Mouse (Mus musculus) limb, embryonic 14.5 days (tissue): ENCODE measurements around the gene Mef2b. TPM values are rescaled to one million over a fixed set of nuclear protein-coding genes. Genes with fewer than 3 reads are reported as not detected.
"Not testable (repeated sequence)": the region's sequence is repeated elsewhere in the genome, so short reads cannot be mapped to it uniquely, and the experiment has no call there.

Experiments used
- ATAC-seq: fragments of 200-750 bp; cut with Nextera tagmentation; 2 replicates; pipeline ENCODE4 v1.8.0; 2017; ENCODE audit warnings: low read depth, moderate number of reproducible peaks, moderate TSS enrichment; ENCODE audit not compliant: low FRiP score
- DNase-seq: peaks from one replicate; pipeline ENCODE4 v3.0.0-alpha.2; 2015; ENCODE audit warnings: low spot score
- H3K27ac ChIP-seq: fragments of 300-500 bp; sonication (generic); replicated peaks from 2 replicates; pipeline ENCODE4 v1.5.1; 2014; ENCODE audit warnings: low read depth, mild to moderate bottlenecking, low read length, moderate library complexity, mixed read lengths
- H3K27me3 ChIP-seq: fragments of 300-500 bp; sonication (generic); 2 replicates; pipeline ENCODE4 v1.6.1; 2014; ENCODE audit warnings: low read length, mixed read lengths; ENCODE audit not compliant: control insufficient read depth, insufficient read depth
- H3K36me3 ChIP-seq: fragments of 300-500 bp; sonication (generic); 2 replicates; pipeline ENCODE4 v1.6.1; 2014; ENCODE audit warnings: mild to moderate bottlenecking, low read length, moderate library complexity, mixed read lengths; ENCODE audit not compliant: control insufficient read depth, insufficient read depth
- H3K4me1 ChIP-seq: fragments of 300-500 bp; sonication (generic); 2 replicates; pipeline ENCODE4 v1.6.1; 2014; ENCODE audit warnings: antibody characterized with exemption, low read length, mixed read lengths; ENCODE audit not compliant: control insufficient read depth, insufficient read depth
- H3K4me2 ChIP-seq: fragments of 300-500 bp; sonication (generic); replicated peaks from 2 replicates; pipeline ENCODE4 v1.6.1; 2014; ENCODE audit warnings: low read depth, mild to moderate bottlenecking, low read length, moderate library complexity; ENCODE audit not compliant: severe bottlenecking
- H3K4me3 ChIP-seq: fragments of 300-500 bp; sonication (generic); replicated peaks from 2 replicates; pipeline ENCODE4 v1.5.1; 2014; ENCODE audit warnings: low read length
- H3K9ac ChIP-seq: fragments of 300-500 bp; sonication (generic); 2 replicates; pipeline ENCODE4 v1.6.1; 2014; ENCODE audit warnings: mild to moderate bottlenecking, low read depth, low read length, moderate library complexity; ENCODE audit not compliant: severe bottlenecking
- H3K9me3 ChIP-seq: fragments of 300-500 bp; sonication (generic); 2 replicates; pipeline ENCODE4 v1.6.1; 2016; ENCODE audit warnings: low read length; ENCODE audit not compliant: control insufficient read depth
- POLR2A ChIP-seq: fragments of 200-500 bp; IDR thresholded peaks from 2 replicates; pipeline ENCODE4 v1.8.0; 2012; ENCODE audit warnings: inconsistent platforms, mild to moderate bottlenecking, moderate library complexity, borderline replicate concordance; ENCODE audit not compliant: insufficient read depth, insufficient read length; ENCODE audit errors: extremely low read depth
- WGBS: fragments of 180-500 bp; shearing (Covaris S2); extraction: QIAGEN DNeasy Blood & Tissue Kit; methylation state at CpG from one replicate; pipeline ENCODE4 v1.1.7; 2014; 5-methylcytosine and 5-hydroxymethylcytosine counted together
- microRNA-seq: library from miRNA; unstranded; fragments of <30 nt; microRNA quantifications from one replicate; pipeline ENCODE4, GENCODE M21; 2016
- polyA plus RNA-seq, 2 experiments: library from polyadenylated mRNA; depleted of rRNA in 1 of 2; stranded (reverse) in 1 of 2; unstranded in 1 of 2; fragments of >200 nt; fragmentation: Nextera tagmentation in 1 of 2; extraction: Ambion mirVana in 1 of 2; gene quantifications; 2 replicates each; pipeline versions ENCODE4 v1.2.1 to v1.2.3; 2012 to 2014

Mef2b gene
- polyA plus RNA-seq, 2 experiments: 0.67 TPM; not detected in 1

DNA sequence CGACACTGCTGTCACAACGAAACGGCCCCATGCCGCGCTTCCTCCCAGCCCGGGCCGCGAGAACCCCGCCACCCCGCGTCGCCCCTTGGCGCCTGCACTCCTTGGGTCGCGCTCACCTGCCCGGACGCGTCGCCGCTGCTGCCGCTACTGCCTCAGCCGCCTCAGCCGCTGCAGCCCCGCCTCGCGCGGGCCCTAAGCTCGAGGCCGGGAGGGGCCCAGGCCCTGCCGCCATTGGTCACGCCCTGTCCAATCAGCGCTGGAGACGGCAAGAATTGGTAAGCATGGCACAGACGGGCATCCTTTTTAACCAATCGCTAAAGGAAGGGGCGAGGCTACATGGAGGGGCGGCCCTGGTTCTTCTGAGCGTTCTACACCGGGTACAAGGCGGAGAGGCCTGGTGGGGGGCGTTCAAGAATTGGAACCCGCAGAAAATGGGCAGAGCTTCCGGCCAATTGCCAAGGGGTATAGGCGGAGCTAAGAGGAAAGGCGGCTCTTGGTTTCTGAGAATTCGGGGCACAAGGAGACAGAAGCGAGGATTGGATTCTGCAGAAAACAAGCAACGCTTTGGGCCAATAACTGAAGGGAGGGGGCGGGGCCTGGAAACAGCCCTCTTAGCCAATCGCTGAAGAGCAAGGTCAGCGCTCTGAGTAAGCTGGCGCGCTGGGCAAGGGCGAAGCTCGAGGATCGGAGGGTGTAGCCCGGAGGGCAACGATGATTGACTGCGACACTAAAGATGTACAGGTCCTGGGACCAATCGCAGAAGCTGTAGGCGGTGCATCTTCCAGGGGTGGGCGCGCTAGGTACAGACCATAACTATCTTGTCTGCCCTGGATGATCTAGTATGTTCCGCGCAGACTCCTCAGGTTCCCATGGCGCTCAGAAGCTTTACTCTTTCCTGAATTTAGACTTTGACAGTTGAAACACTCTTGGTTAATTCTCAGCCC lies 72.9 kb downstream of the Mef2b start, which contains the start of gene Slc25a42:
Slc25a42 (minus strand) TSS at position 194 of the 944 bp plus-strand sequence.
- no peaks in the 10 kb centered on the region for H3K27me3 ChIP-seq
- H3K4me3 ChIP-seq: peak within 1 kb of the TSS; percentile 75
- H3K4me1 ChIP-seq: no peaks in the 10 kb centered on the region
- H3K27ac ChIP-seq: no peak within 1 kb of the TSS
- peak; percentile 97 for ATAC-seq
- TF ChIP-seq POLR2A: 0 out of 2 replicates have a peak, but pooled peaks have one; percentile 35
- no peaks in the 10 kb centered on the region for H3K36me3 ChIP-seq
- H3K9ac ChIP-seq: peak within 1 kb of the TSS; percentile 62
- WGBS: under 1% methylated on average over 64 of the region's 66 CpGs
- no peaks in the 10 kb centered on the region for H3K9me3 ChIP-seq
- peak within 1 kb of the TSS; percentile 98 for H3K4me2 ChIP-seq
- DNase-seq: peak; percentile 99

DNA sequence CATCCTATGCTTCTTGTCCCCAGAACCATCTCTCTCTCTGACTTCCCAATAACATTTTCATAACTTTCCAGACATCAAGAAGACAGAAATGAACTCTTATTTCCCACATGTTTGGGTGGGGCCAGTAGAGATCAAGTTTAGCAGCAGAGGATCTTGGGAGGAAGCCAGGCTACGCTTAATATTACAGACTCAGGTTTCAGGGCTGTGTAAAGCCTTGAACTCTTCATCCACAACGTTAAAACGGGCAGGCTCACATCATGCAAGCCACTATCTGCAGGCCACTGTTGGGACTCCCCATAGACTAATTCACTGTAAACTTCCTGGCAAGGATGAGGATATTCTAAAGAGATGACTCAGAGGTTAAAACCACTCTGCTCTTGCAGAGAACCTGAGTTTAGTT lies 74.9 kb downstream of the Mef2b start:
- no peak for DNase-seq
- H3K36me3 ChIP-seq: no peaks in the 10 kb centered on the region
- H3K9ac ChIP-seq: no peak overlapping the region
- no peaks in the 10 kb centered on the region for H3K4me1 ChIP-seq
- H3K4me2 ChIP-seq: no peak overlapping the region
- H3K9me3 ChIP-seq: no peaks in the 10 kb centered on the region
- ATAC-seq: no peak
- H3K4me3 ChIP-seq: no peak overlapping the region
- no peak overlapping the region for H3K27ac ChIP-seq
- no peaks in the 10 kb centered on the region for H3K27me3 ChIP-seq
- WGBS: 66% methylated on average over 3 of the region's 3 CpGs
- no peak for TF ChIP-seq POLR2A

GRCm38 (mm10) chr8:70215092-70215491 lies 75.6 kb downstream of the Mef2b start:
- Histone ChIP-seq H3K27ac (no peak overlapping the region), H3K4me2 (no peak overlapping the region), H3K36me3 (no peaks in the 10 kb centered on the region), H3K27me3 (no peaks in the 10 kb centered on the region), H3K4me3 (no peak overlapping the region), H3K4me1 (no peaks in the 10 kb centered on the region), H3K9me3 (no peaks in the 10 kb centered on the region), H3K9ac (no peak overlapping the region)
- no peak for TF ChIP-seq POLR2A
- ATAC-seq (no peak), DNase-seq (no peak)
- WGBS: 73% methylated on average over 5 of the region's 5 CpGs

DNA sequence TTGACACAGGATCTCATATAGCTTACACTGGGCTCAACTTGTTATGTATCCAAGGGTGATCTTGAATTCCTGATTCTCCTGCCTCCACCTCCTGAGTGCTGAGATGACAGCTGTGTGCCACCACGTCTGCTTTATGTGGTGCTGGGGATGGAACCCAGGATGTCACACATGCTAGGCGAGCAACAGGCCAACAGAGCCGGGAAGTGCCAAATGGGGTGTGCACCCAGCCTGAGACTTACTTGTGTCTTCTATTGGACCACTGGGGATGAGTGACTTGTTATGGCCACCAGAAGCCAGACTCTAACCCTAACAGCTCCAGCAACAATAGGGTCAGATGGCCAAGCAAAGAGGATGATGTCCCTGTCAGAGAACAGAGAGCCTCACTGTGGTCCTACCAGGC lies 76.7 kb downstream of the Mef2b start:
- not testable (repeated sequence) for H3K9me3 ChIP-seq, H3K36me3 ChIP-seq, H3K9ac ChIP-seq, H3K4me1 ChIP-seq, DNase-seq, H3K4me3 ChIP-seq, H3K4me2 ChIP-seq, H3K27ac ChIP-seq, ATAC-seq, H3K27me3 ChIP-seq
- 66% methylated on average over 3 of the region's 3 CpGs for WGBS

- no peak overlapping the region for H3K27ac ChIP-seq
- DNase-seq: no peak
- no peak overlapping the region for H3K4me2 ChIP-seq
- ATAC-seq: no peak
- H3K4me3 ChIP-seq: no peak overlapping the region
- no peak for TF ChIP-seq POLR2A
- WGBS: 90% methylated on average over 1 of the region's 1 CpGs
- no peaks in the 10 kb centered on the region for H3K27me3 ChIP-seq
- H3K36me3 ChIP-seq: no peaks in the 10 kb centered on the region
- no peaks in the 10 kb centered on the region for H3K9me3 ChIP-seq
- no peak overlapping the region for H3K9ac ChIP-seq
- no peaks in the 10 kb centered on the region for H3K4me1 ChIP-seq
These were observed 77.1 kb downstream of the Mef2b start for GRCm38 (mm10) chr8:70216566-70216965.

Small RNAs within 50 kb of the gene (microRNA-seq; reads per million reads assigned to microRNA genes)
- not detected for gene Mir7066

Other genes with a start within 250 kb of the Mef2b start
- gene Tssk6, start 237.5 kb upstream of the Mef2b start, polyA plus RNA-seq (2012; rRNA removed): 0.84 and 1.2 TPM in 2 replicates
- gene Tssk6, start 237.5 kb upstream of the Mef2b start, polyA plus RNA-seq (2014; fragmentation: Nextera tagmentation; extraction: Ambion mirVana): 4.1 TPM in 2 replicates
- 85.3 and 97.4 TPM in 2 replicates for gene Ndufa13, start 237.2 kb upstream of the Mef2b start, polyA plus RNA-seq (2012; rRNA removed)
- 187 and 190 TPM in 2 replicates for gene Ndufa13, start 237.2 kb upstream of the Mef2b start, polyA plus RNA-seq (2014; fragmentation: Nextera tagmentation; extraction: Ambion mirVana)
- 5.4 and 8.6 TPM in 2 replicates for gene Yjefn3, start 237.0 kb upstream of the Mef2b start, polyA plus RNA-seq (2012; rRNA removed)
- 4.2 and 5.5 TPM in 2 replicates for gene Yjefn3, start 237.0 kb upstream of the Mef2b start, polyA plus RNA-seq (2014; fragmentation: Nextera tagmentation; extraction: Ambion mirVana)
- gene Gatad2a, start 143.3 kb upstream of the Mef2b start, polyA plus RNA-seq (2012; rRNA removed): 49.2 and 62.3 TPM in 2 replicates
- gene Gatad2a, start 143.3 kb upstream of the Mef2b start, polyA plus RNA-seq (2014; fragmentation: Nextera tagmentation; extraction: Ambion mirVana): 65.0 and 78.3 TPM in 2 replicates
- gene Mau2, start 97.0 kb upstream of the Mef2b start, polyA plus RNA-seq (2012; rRNA removed): 85.5 and 124 TPM in 2 replicates
- gene Mau2, start 97.0 kb upstream of the Mef2b start, polyA plus RNA-seq (2014; fragmentation: Nextera tagmentation; extraction: Ambion mirVana): 50.5 and 51.8 TPM in 2 replicates
- 21.3 and 25.4 TPM in 2 replicates for gene Sugp1, start 96.9 kb upstream of the Mef2b start, polyA plus RNA-seq (2012; rRNA removed)
- gene Sugp1, start 96.9 kb upstream of the Mef2b start, polyA plus RNA-seq (2014; fragmentation: Nextera tagmentation; extraction: Ambion mirVana): 32.6 and 34.4 TPM in 2 replicates
- 5.2 and 7.2 TPM in 2 replicates for gene Tm6sf2, start 66.8 kb upstream of the Mef2b start, polyA plus RNA-seq (2012; rRNA removed)
- 0.54 and 1.2 TPM in 2 replicates for gene Tm6sf2, start 66.8 kb upstream of the Mef2b start, polyA plus RNA-seq (2014; fragmentation: Nextera tagmentation; extraction: Ambion mirVana)
- 0.23 and 0.38 TPM in 2 replicates for gene Hapln4, start 56.3 kb upstream of the Mef2b start, polyA plus RNA-seq (2012; rRNA removed)
- 0.41 TPM in 1 of 2 replicates, not detected in the other for gene Hapln4, start 56.3 kb upstream of the Mef2b start, polyA plus RNA-seq (2014; fragmentation: Nextera tagmentation; extraction: Ambion mirVana)
- 0.58 and 0.59 TPM in 2 replicates for gene Ncan, start 18.8 kb upstream of the Mef2b start, polyA plus RNA-seq (2012; rRNA removed)
- gene Ncan, start 18.8 kb upstream of the Mef2b start, polyA plus RNA-seq (2014; fragmentation: Nextera tagmentation; extraction: Ambion mirVana): 0.25 and 0.48 TPM in 2 replicates
- 17.4 and 19.3 TPM in 2 replicates for gene Nr2c2ap, start 8.4 kb upstream of the Mef2b start, polyA plus RNA-seq (2012; rRNA removed)
- 18.3 and 20.8 TPM in 2 replicates for gene Nr2c2ap, start 8.4 kb upstream of the Mef2b start, polyA plus RNA-seq (2014; fragmentation: Nextera tagmentation; extraction: Ambion mirVana)
- gene Rfxank, start 557 bp upstream of the Mef2b start, polyA plus RNA-seq (2012; rRNA removed): 33.5 and 38.6 TPM in 2 replicates
- 17.6 and 17.8 TPM in 2 replicates for gene Rfxank, start 557 bp upstream of the Mef2b start, polyA plus RNA-seq (2014; fragmentation: Nextera tagmentation; extraction: Ambion mirVana)
- 84.2 and 89.1 TPM in 2 replicates for gene Borcs8, start 212 bp upstream of the Mef2b start, polyA plus RNA-seq (2012; rRNA removed)
- gene Borcs8, start 212 bp upstream of the Mef2b start, polyA plus RNA-seq (2014; fragmentation: Nextera tagmentation; extraction: Ambion mirVana): 61.4 and 61.8 TPM in 2 replicates
- gene Tmem161a, start 32.6 kb downstream of the Mef2b start, polyA plus RNA-seq (2012; rRNA removed): 151 and 303 TPM in 2 replicates
- gene Tmem161a, start 32.6 kb downstream of the Mef2b start, polyA plus RNA-seq (2014; fragmentation: Nextera tagmentation; extraction: Ambion mirVana): 49.9 and 54.9 TPM in 2 replicates
- 23.6 and 27.9 TPM in 2 replicates for gene Slc25a42, start 72.6 kb downstream of the Mef2b start, polyA plus RNA-seq (2012; rRNA removed)
- 3.6 and 4.1 TPM in 2 replicates for gene Slc25a42, start 72.6 kb downstream of the Mef2b start, polyA plus RNA-seq (2014; fragmentation: Nextera tagmentation; extraction: Ambion mirVana)
- gene Sugp2, start 94.5 kb downstream of the Mef2b start, polyA plus RNA-seq (2012; rRNA removed): 78.7 and 84.4 TPM in 2 replicates
- 30.6 and 33.8 TPM in 2 replicates for gene Sugp2, start 94.5 kb downstream of the Mef2b start, polyA plus RNA-seq (2014; fragmentation: Nextera tagmentation; extraction: Ambion mirVana)
- gene Armc6, start 94.8 kb downstream of the Mef2b start, polyA plus RNA-seq (2012; rRNA removed): 35.0 and 42.3 TPM in 2 replicates
- 22.8 and 26.8 TPM in 2 replicates for gene Armc6, start 94.8 kb downstream of the Mef2b start, polyA plus RNA-seq (2014; fragmentation: Nextera tagmentation; extraction: Ambion mirVana)
- 81.2 and 81.3 TPM in 2 replicates for gene Homer3, start 143.1 kb downstream of the Mef2b start, polyA plus RNA-seq (2012; rRNA removed)
- gene Homer3, start 143.1 kb downstream of the Mef2b start, polyA plus RNA-seq (2014; fragmentation: Nextera tagmentation; extraction: Ambion mirVana): 38.2 and 43.9 TPM in 2 replicates
- gene Ddx49, start 162.8 kb downstream of the Mef2b start, polyA plus RNA-seq (2012; rRNA removed): 58.1 and 66.2 TPM in 2 replicates
- gene Ddx49, start 162.8 kb downstream of the Mef2b start, polyA plus RNA-seq (2014; fragmentation: Nextera tagmentation; extraction: Ambion mirVana): 52.9 and 55.4 TPM in 2 replicates
- 379 and 443 TPM in 2 replicates for gene Cope, start 162.8 kb downstream of the Mef2b start, polyA plus RNA-seq (2012; rRNA removed)
- gene Cope, start 162.8 kb downstream of the Mef2b start, polyA plus RNA-seq (2014; fragmentation: Nextera tagmentation; extraction: Ambion mirVana): 340 and 371 TPM in 2 replicates
- gene Cers1, start 176.1 kb downstream of the Mef2b start, polyA plus RNA-seq (2012; rRNA removed): 12.4 and 22.0 TPM in 2 replicates
- gene Cers1, start 176.1 kb downstream of the Mef2b start, polyA plus RNA-seq (2014; fragmentation: Nextera tagmentation; extraction: Ambion mirVana): 12.0 and 12.9 TPM in 2 replicates
- 5.4 and 5.7 TPM in 2 replicates for gene Gdf1, start 190.1 kb downstream of the Mef2b start, polyA plus RNA-seq (2012; rRNA removed)
- gene Gdf1, start 190.1 kb downstream of the Mef2b start, polyA plus RNA-seq (2014; fragmentation: Nextera tagmentation; extraction: Ambion mirVana): 1.2 TPM in 2 replicates
- 39.0 and 47.6 TPM in 2 replicates for gene Upf1, start 213.6 kb downstream of the Mef2b start, polyA plus RNA-seq (2012; rRNA removed)
- gene Upf1, start 213.6 kb downstream of the Mef2b start, polyA plus RNA-seq (2014; fragmentation: Nextera tagmentation; extraction: Ambion mirVana): 22.3 and 25.5 TPM in 2 replicates
- 136 and 173 TPM in 2 replicates for gene Comp, start 233.8 kb downstream of the Mef2b start, polyA plus RNA-seq (2012; rRNA removed)
- 36.7 and 46.3 TPM in 2 replicates for gene Comp, start 233.8 kb downstream of the Mef2b start, polyA plus RNA-seq (2014; fragmentation: Nextera tagmentation; extraction: Ambion mirVana)